Mouse (Mus musculus) lung, adult 18-20 months (tissue): ENCODE measurements at regions not wholly inside any gene's neighbourhood (a gene's known extent, or its start where the extent isn't known, plus 50 kb on each side); places are given as distances from the start of the nearest gene placed in this dataset.

Experiments used
- DNase-seq, 2 experiments: peaks; one replicate each; pipeline ENCODE4 v3.0.0; 2022; ENCODE audit warnings: mixed read lengths in 2 of 2

DNA sequence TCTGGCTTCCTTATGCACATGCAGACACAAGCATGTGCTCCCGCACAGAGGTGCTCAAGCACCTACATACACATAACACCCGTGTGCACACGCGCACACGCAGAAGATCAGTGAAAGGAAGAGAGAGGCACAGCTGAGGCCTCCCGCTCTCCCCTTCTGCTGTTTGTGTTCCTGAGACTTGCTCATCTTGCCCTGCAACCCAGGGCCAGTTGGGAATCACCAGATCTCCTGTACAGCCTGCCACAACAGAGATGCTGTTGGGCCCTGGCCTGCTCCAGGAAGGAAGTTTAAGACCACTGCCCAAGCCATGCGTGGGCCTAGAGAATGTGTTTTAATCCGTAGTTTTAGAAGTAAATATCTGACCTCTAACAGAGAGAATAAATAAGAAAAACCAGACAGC is 160.0 kb upstream of the Ctnnb1 start:
- DNase-seq = no peak

DNA sequence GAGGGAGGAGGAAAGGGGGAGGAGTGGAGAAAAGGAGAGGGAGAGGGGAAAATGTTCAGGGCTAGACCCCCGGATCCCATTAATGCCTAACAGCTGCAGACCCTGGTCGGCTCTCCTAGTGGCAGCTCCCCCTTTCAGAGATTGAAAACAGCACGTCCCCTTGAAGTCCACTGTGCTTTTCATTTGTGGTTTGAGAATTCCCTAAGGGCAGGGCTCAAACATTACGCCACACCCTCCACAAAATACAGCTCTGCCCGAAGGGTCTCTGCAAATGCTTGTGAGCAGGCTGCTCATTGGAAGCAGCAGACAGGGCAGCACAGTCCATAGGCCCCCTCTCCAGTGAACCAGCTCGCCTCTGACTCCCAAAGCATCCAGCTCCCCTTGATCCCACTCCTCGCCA is 159.3 kb upstream of the Ctnnb1 start:
- DNase-seq = no peak

- no peak for DNase-seq
Measured at GRCm38 (mm10) chr9:120770886-120771285, 158.1 kb upstream of the Ctnnb1 start.

DNA sequence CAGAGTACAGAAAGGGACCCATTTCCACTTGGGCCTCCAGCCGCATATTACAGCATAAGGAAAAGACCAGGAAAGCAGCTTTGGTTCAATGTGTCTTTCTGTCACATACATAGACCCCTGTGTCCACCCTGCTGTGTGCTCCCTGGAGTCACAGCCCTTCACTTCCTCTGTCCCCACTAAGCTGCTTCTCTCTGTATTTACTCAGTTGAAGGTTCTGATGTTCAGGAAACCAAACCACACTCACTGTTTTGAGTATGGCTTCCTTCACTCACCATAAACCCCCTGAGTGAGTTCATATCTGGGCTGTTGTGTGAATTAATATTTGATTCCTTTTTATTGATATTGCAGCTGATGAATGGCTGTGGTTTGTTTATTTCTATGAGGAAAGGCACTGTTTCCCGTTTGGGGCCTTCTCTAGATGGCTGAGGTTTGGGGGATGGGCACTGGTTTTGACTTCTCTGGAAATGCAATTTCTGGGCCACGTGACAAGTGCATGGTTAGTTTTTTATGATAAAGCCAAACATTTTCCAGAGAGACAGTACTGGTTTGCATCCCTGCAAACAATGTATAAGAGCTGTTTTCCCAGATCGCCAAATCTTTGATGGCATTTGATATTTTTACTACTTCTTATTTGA is 157.0 kb upstream of the Ctnnb1 start:
- DNase-seq = no peak

DNA sequence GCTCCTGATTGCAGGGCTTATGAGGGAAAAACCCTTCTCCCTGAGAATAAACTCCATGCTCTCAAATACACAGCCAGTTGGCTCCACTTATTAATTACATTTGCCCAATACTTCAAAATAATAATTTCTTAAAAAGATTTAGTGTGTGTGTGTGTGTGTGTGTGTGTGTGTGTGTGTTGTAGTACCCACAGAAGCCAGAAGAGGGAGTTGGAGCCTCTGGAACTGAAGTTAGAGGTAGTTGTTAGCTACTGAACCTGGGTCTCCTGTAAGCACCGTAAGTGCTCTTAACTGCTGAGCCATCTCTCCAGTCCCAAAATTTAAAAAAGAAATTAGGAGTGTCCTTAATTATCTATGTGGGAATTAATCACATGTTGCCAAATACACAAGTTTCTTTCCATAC is 154.8 kb upstream of the Ctnnb1 start:
- no peak for DNase-seq

DNA sequence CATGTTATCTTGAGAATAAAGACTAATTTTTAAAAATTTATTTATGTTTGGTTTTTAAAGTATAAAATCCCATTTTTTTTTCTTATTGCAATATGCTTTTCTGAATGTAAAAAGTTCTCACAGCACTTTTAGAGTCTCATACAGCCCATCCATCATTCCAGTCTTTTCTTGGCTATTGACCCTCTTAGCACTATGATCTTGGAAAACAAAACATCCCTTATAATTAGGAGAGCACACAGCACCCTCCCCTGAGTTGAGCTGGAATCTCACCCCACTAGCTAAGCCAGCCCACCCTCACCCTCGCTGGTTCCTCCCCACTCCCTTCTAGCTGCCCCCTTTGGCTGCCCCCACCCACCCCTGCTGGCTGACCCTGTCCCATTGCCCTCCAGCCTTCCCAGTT is 154.2 kb upstream of the Ctnnb1 start:
- DNase-seq = no peak

DNA sequence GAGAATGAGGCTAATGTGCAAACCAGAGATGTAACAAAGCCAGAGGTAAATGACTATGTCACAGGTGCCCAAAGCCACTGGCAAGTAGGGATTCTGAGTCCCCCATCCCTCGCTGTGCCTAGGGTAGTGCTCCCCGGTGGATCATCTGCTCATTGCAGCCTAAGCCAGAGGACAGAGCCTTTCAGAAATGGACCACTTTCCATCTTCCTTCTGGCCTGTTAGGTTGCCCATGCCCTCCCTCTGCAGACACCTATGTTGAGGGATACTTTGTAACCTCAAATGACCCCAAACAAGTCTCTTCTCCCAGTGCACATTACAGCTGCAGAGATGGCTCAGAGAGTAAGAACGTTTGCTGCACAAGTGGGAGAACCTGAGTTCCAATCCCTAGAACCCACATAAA is 153.3 kb upstream of the Ctnnb1 start:
- no peak for DNase-seq

- peak; percentile 85 to 90 for DNase-seq
Measured at GRCm38 (mm10) chr9:120776456-120777001, 152.5 kb upstream of the Ctnnb1 start.

- peak; percentile 28 to 48 for DNase-seq
Measured at GRCm38 (mm10) chr9:120777016-120777415, 152.0 kb upstream of the Ctnnb1 start.

GRCm38 (mm10) chr9:120777501-120777900 is 151.5 kb upstream of the Ctnnb1 start:
- DNase-seq = peak; percentile 50 to 71

- DNase-seq = peak; percentile 33 to 62
Measured at GRCm38 (mm10) chr9:120778423-120778822, 150.6 kb upstream of the Ctnnb1 start.

DNA sequence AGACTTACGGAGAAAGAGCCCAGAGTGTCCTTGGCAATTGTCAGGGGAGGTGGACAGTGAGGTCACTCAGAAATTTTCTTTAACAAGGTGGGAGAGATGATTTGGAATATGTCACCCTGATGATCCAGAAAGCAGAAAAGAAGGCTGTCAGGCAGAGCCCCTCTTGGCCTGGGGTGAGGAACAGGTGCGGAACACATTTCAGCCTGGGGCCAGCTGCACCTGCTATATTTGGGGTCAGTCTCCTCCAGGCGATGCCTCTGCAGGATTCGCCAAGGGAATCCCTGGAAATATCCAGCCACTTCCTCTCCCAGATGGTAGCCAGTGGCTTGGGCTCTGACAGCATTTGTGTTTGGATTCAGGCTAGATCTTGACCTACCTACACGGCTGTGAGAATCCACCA is 134.8 kb upstream of the Ctnnb1 start:
- DNase-seq = no peak

GRCm38 (mm10) chr9:120796111-120796880 is 132.7 kb upstream of the Ctnnb1 start:
- DNase-seq = no peak

DNA sequence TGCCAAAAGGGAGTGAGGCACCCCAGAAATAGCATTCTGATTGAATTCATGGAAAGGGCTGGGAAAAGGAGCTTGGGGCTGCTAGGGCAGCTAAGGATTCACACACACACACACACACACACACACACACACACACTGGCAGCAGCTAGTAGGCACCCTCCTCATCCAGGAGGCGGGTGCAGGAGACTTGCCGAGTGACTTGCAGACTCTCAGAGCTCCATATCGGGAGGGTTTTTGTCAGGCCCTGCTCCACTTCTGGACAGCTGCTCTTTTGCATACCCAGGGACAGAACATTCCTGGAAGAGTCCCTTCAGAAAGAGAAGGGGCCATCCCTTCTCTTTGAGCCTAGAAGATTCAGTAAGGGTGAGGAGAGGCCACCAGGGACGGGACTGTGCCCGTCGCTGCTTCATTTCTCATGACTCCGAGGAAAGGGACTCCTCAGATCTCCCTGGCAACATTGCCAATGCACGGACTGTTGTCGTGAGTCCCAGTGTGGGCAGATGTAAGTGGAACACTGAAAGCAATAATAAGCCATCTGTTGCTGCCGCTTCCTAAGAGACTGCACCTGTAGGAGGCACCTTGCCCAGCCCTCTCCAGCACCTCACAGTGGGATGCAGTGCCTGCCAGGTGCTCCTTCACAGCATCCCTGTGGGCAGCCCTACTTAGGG is 130.9 kb upstream of the Ctnnb1 start:
- no peak for DNase-seq

DNA sequence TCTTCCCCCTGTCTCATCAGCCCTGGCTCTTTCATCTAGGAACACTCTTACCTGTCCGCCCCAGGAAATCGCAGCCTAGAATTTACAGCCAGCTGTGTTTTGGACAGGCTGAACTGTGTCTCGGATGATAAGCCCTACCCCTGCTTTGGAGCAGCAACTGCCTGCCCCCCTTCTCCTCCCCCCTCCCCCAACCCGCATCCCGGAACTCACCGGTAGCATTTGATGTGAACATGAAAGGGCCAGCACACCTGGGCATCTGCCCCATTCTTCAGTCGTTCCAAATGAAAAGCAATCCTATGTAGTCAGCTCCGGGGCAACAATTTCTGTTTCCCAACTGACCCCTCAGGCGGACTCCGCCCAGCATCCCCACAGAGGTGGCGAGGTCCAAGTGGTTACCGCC is 130.1 kb upstream of the Ctnnb1 start:
- DNase-seq = no peak

- DNase-seq = no peak
Measured at GRCm38 (mm10) chr9:120802646-120803045, 126.4 kb upstream of the Ctnnb1 start.

GRCm38 (mm10) chr9:120804760-120805294 is 124.2 kb upstream of the Ctnnb1 start:
- peak in 1 of 2 experiments; percentile 34 for DNase-seq

DNA sequence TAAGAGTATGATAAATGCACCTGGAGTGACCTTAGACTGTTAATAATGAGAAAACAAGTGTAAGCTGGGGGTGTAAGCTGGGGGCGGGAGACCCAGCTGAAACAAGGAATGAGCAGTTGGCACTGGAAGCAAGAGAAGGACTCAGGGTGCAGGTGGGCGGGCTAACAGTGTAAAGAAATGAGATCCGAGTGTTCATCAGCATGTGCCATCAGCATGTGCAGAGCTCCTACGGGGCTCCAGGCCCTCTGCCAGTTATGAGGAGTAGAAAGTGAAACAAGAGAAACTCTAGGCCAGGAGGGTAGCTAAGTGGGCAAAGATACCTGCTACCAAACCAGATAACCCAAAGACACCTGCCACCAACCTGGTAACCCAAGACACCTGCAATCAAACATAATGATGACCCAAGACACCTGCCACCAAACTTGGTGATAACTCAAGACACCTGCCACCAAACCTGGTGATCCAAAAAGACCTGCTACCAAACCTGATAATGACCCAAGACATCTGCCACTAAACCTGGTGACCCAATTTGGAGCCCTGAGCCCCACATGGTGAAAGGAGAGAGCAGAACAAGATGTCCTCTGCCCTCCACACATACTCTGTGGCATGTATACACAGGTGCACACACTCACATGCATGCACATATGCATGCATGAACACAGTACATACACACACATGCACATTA is 120.1 kb upstream of the Ctnnb1 start:
- DNase-seq = no peak

GRCm38 (mm10) chr9:120811522-120811921 is 117.5 kb upstream of the Ctnnb1 start:
- peak; percentile 58 to 73 for DNase-seq

GRCm38 (mm10) chr9:120812667-120813210 is 116.3 kb upstream of the Ctnnb1 start:
- no peak for DNase-seq

DNA sequence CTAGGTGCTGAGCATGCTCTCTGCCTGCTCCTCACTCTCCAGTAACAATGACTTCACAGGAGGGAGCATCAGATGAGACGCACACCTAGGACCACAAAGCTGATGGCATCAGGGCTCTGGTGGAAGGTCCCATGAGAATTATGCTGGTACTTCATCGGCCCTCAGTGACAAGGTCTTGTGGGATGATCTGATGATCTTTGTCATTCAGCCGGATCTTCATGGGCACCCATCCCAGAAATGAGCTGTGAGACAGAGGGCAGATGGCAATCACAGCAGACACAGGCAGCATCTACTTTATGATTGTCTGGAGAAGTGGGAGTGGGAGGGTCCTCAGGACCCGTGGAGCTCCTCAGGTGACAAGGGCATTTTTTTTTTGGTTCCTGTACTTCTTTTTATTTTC is 114.7 kb upstream of the Ctnnb1 start:
- no peak for DNase-seq

GRCm38 (mm10) chr9:120818726-120819317 is 110.2 kb upstream of the Ctnnb1 start:
- DNase-seq = no peak
